Mouse (Mus musculus) erythroid progenitor cell, adult 5-6 weeks (primary cell): Measurements from ENCODE around the gene Crtac1. TPM values are rescaled to one million over a fixed set of nuclear protein-coding genes. Genes with fewer than 3 reads are reported as not detected.

ENCODE experiments used
- ATAC-seq: replicated peaks from 2 replicates; pipeline ENCODE4 v1.8.0; 2016; ENCODE audit warnings: moderate number of reproducible peaks, mild to moderate bottlenecking, moderate TSS enrichment, inconsistent platforms; ENCODE audit not compliant: poor library complexity, low FRiP score, severe bottlenecking
- total RNA-seq, 2 experiments: library from RNA; stranded (forward) in 1 of 2; stranded (reverse) in 1 of 2; fragments of 150-400 nt in 1 of 2; fragments of 186-747, 209-891 nt in 1 of 2; gene quantifications; 2 replicates each; pipeline versions ENCODE4 v1.2.3 to v1.2.4; 2015 to 2017; ENCODE audit warnings: low replicate concordance in 2 of 2

The Crtac1 gene
- total RNA-seq, 2 experiments from 2014 or later, result not detected

DNA sequence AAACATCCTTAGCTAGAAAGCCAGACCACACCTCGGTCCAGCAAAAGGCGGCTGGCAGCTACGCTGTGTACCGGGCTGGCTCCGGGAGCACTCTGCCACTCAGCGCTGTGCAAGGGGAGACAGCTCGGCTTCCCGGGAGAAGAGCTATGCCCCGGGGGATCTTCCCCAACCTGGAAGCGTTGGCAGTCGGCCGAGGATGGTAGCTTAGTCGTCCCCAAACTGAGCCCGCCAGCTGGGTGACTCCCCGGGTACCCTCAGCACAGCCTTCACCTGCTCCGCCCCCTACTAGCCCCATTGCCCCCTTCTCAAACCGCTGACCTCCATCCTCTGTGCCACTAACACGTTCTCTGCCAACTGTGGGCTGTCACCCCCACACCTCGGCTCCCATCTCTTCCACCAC, 602 bp downstream of the Crtac1 start:
- ATAC-seq, result no peak

- ATAC-seq, result no peak
Observed at GRCm38 (mm10) chr19:42429410-42429809, 2.2 kb downstream of the Crtac1 start.

- ATAC-seq, result no peak
Observed at GRCm38 (mm10) chr19:42425208-42425607, 6.4 kb downstream of the Crtac1 start.

DNA sequence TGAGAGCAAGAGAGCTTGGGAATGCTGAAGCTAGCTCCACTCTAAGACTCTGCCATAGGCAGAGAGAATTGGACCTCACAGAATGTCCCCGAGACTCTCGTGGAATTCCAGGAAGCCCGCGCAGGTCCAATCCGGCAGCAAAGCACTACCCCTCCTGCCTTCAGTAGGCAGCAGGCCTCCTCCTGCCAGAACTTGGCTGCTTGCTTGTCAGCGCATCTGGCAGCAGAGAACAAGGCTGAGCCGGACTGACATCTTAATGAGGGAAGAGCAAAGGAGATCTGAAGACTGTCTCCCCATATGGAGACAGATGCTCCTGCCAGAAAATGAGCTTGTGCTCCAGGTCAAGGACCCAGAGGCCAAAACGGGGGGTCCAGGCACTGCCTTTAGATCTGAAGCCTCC, 16.5 kb downstream of the Crtac1 start:
- ATAC-seq, result no peak

DNA sequence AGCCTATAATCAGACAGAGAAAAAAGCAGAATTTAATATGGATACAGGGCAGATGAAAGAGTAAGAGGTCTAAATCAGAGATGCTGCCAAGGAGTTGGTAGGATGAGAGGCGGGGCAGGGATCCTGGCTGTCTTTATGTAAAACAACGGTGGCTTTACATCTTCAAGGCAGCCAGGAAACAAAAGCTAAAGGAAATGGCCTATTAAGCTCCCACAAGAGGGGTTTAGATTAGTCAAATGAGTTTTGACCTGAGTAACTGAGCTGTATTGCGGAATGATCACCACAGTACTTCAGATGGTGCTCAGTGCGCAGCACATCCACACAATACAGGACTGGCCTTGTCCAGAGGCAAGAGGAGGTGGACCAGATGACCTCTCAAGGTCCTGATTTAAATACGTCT, 21.7 kb downstream of the Crtac1 start:
- no peak for ATAC-seq

GRCm38 (mm10) chr19:42409226-42409625, 22.4 kb downstream of the Crtac1 start:
- ATAC-seq, result no peak

DNA sequence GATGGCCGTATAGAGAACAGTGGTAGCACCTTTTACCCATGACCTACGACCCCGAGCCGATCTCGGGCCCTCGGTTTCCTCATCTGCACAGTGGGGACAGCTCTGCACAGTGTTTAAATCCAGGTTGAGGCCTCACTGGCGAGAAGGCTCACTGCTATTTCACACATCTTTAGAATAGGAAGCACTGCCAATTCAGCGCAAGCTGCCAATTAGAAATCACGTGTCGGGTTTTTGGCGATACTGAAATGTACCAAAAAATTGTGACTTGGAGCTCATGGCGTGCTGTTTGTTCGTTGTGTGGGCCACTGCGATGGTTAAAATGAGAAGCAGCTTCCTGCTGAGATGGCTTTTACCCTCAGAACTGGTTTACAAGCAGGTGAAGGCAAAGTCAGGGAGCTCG, 27.2 kb downstream of the Crtac1 start:
- ATAC-seq, result no peak

DNA sequence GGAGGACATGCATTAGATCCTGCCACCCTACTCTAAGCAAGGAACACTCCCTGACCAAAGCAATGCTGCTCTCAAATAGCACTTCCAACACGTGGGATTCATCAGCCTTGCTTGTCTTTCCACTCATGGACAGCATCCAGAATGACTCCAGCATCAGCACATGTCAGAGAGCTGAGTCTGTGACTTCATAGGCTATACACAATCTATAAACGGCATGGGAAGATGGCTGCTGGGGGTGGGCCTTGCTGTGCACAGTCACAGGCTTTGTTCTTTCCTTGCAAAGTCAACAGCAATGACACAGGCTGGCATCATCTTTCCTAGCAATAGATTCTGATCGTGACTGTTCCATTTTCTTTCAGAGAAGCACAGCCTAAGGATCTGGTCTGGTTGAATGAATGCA, 31.6 kb downstream of the Crtac1 start:
- no peak for ATAC-seq

- ATAC-seq, result no peak
Observed at GRCm38 (mm10) chr19:42397281-42397680, 34.3 kb downstream of the Crtac1 start.

GRCm38 (mm10) chr19:42394848-42395534, 36.6 kb downstream of the Crtac1 start:
- ATAC-seq, result no peak

- ATAC-seq, result no peak
Observed at GRCm38 (mm10) chr19:42393920-42394319, 37.7 kb downstream of the Crtac1 start.

DNA sequence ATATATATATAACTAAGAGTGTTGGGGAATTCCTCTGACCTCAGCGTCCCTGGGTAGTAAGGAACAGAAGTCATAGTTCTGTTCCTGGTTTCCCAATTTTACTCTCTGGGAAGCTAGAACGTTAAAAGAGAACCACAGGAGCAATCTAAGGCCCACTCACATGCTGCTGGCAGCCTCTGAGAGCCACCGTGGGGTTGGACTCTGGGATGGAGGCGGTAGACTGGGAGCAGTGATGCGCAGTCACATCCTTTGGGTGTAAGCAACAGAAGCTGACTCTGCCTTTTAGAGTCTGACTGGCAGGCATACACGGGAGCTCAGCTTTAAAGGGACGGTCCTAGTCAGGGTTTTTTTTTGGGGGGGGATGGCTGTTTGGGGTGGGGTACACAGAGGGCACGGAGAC, 39.5 kb downstream of the Crtac1 start:
- no peak for ATAC-seq

DNA sequence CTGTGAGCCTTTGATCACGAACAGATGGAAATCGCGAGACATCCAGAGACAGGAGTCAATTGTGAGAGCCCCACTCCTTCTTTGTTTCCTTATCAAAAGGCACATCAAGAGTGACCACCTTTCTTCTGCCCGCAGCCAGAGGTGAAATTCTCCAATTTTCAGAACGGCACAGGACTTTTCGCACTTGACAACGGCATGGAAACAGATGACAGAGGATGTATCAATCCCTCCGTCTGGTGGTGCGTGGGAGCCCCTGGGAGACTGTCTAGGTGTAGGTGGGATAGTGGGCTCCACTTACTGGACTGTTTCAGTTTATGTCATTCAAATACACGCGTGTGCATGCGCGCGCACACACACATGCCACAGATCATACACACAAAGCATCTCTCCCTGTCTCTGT, 42.0 kb downstream of the Crtac1 start:
- ATAC-seq, result no peak

GRCm38 (mm10) chr19:42384981-42385598, 46.5 kb downstream of the Crtac1 start:
- no peak for ATAC-seq

- ATAC-seq, result no peak
Observed at GRCm38 (mm10) chr19:42380981-42381373, 50.6 kb downstream of the Crtac1 start.

GRCm38 (mm10) chr19:42380321-42380980, 51.1 kb downstream of the Crtac1 start:
- no peak for ATAC-seq

GRCm38 (mm10) chr19:42379798-42380197, 51.8 kb downstream of the Crtac1 start:
- no peak for ATAC-seq

GRCm38 (mm10) chr19:42377206-42377605, 54.4 kb downstream of the Crtac1 start:
- no peak for ATAC-seq

DNA sequence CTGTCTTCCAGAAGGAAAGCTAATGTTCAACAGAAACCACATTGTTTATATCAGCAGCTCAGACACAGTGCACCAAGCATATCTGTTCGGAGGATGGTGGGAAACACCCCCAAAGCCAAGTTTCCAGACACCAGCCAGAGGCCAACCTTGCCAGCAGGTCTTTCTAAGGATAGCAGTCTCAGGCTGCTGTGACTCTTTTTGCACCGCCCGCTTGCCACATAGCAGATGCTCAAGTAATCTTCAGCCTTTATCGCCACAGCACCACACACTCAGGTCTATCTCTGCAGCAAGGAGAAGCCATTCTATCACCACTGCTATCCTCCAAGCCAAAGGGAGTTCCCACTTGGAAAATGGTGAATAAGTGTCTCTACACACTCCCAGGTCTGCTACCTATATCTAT, 68.0 kb downstream of the Crtac1 start:
- no peak for ATAC-seq

DNA sequence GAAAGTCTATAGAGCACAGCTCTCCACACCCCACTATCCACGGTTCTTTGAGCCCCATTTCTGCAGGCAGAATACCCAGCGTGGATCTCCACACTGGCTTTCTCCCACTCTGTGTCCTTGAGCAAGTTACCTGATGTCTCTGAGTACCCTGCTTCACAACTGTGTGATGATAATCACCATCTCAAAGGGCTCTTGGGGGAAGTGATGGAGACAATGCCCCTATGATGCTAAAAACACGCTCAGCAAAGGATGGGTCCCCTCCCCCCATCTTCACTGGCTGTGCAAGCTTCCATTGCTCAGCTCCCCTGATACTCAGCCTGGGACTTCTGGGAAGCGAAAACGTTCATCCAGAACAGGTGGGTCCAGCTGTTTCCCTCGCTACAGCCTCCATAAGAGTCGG, 73.2 kb downstream of the Crtac1 start:
- ATAC-seq, result no peak

GRCm38 (mm10) chr19:42356854-42357253, 74.7 kb downstream of the Crtac1 start:
- ATAC-seq, result no peak
